Mouse (Mus musculus) megakaryocyte, embryonic 14.5 days (primary cell): ENCODE data around the gene Fbxo6. TPM values are rescaled to one million over a fixed set of nuclear protein-coding genes. Genes with fewer than 3 reads are reported as not detected.
"Not testable (repeated sequence)": the region's sequence is repeated elsewhere in the genome, so short reads cannot be mapped to it uniquely, and the experiment has no call there.

Experiments
- H3K27me3 ChIP-seq: replicated peaks from 2 replicates; pipeline ENCODE3; 2012; ENCODE audit warnings: inconsistent platforms
- H3K36me3 ChIP-seq: replicated peaks from 2 replicates; pipeline ENCODE3; 2012; ENCODE audit warnings: low read length, inconsistent platforms, mixed read lengths
- H3K4me1 ChIP-seq: 2 replicates; pipeline ENCODE4 v1.6.1; 2012; ENCODE audit warnings: inconsistent platforms
- H3K4me3 ChIP-seq: replicated peaks from 2 replicates; pipeline ENCODE3; 2012; ENCODE audit warnings: moderate library complexity, mild to moderate bottlenecking, inconsistent platforms
- H3K9me3 ChIP-seq: 2 replicates; pipeline ENCODE4 v1.6.1; 2012; ENCODE audit warnings: inconsistent platforms
- FLI1 ChIP-seq: IDR thresholded peaks from 2 replicates; pipeline ENCODE4 v1.6.1; 2012; ENCODE audit warnings: low read length, inconsistent platforms, mixed read lengths
- GATA1 ChIP-seq: IDR thresholded peaks from 3 replicates; pipeline ENCODE4 v1.6.1; 2012; ENCODE audit warnings: mixed read lengths, low read length, inconsistent platforms, borderline replicate concordance
- polyA plus RNA-seq: library from polyadenylated mRNA; stranded (reverse); fragments of >175 nt; gene quantifications from 2 replicates; pipeline ENCODE4 v1.2.3, GENCODE M21; 2012; ENCODE audit warnings: low replicate concordance; ENCODE audit not compliant: insufficient read depth

The Fbxo6 gene
- polyA plus RNA-seq, 1 experiment: 110 TPM

DNA sequence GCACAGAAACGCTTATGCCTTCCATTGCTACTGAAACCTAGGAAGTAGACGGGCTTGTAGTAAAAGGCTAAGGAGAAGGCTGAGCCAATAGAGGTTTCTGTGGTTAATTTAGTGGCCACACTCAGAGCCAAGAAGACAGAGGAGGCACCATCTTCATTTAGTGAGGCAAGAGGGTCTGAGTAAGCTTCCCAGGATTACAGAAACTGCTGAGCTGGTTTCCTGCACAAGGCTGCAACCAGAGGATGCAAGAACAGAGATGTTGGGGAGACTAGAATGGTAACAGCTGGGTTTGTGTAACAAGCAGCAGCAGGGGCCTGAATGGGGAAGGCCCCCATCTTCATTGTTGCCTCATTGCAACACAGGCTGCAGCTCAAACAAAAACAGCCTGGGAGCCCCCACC, 23.3 kb downstream of the Fbxo6 start:
- Histone ChIP-seq H3K9me3 (peaks cover 7% of the 10 kb centered on the region), H3K27me3 (peaks cover 82% of the 10 kb centered on the region), H3K36me3 (peaks cover 5% of the 10 kb centered on the region), H3K4me3 (peak overlapping the region; percentile 92), H3K4me1 (peaks cover 62% of the 10 kb centered on the region)
- TF ChIP-seq FLI1 (no peak), GATA1 (no peak)

DNA sequence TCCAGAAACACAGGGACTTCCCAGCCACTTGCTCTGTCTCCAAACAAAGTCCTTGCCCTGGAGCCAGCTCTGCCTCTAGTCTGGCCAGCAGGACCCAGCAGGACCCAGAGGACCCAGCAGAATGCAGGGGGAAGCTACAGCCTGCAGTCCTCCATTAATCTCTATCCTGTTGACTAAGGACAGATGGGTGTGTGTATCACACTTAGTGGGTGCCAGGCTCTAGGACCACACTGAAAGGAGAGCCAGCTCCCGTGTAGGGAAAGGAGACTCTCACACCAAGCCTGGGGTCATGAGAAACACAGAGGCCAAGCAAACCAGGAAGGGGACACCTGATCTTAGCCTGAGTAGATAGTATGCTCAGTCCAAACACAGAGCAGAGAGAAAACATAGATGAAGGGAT, 23.7 kb downstream of the Fbxo6 start:
- TF ChIP-seq GATA1 (no peak), FLI1 (no peak)
- Histone ChIP-seq H3K4me3 (peak overlapping the region; percentile 92), H3K27me3 (peaks cover 84% of the 10 kb centered on the region), H3K36me3 (peaks cover 5% of the 10 kb centered on the region), H3K4me1 (peaks cover 67% of the 10 kb centered on the region), H3K9me3 (peaks cover 6% of the 10 kb centered on the region)

DNA sequence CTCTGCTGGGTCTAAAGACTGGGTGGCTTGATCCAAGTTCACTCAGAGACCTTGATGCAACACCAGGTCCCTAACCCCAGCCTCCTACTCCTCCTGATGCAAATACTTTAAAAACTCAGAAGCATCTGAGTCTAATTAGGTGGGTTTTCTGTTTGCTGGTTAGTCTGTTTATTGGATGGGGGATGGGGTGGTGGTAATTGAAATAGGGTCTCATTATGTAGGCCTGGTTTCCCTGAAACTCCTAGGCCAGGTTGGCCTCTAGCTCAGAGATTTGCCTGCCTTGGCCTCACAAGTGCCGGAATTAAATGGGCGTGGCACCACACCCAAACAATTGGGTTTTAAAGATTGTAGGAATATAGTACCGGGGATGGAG, 29.3 kb downstream of the Fbxo6 start:
- no peak for TF ChIP-seq FLI1
- no peak for TF ChIP-seq GATA1
- Histone ChIP-seq H3K4me1 (peaks cover 63% of the 10 kb centered on the region), H3K4me3 (no peak overlapping the region), H3K27me3 (peaks cover 51% of the 10 kb centered on the region), H3K36me3 (peaks cover 15% of the 10 kb centered on the region), H3K9me3 (peaks cover 6% of the 10 kb centered on the region)

GRCm38 (mm10) chr4:148121982-148122693, 29.8 kb downstream of the Fbxo6 start:
- peaks cover 46% of the 10 kb centered on the region for H3K27me3 ChIP-seq
- H3K4me3 ChIP-seq: no peak overlapping the region
- peaks cover 16% of the 10 kb centered on the region for H3K36me3 ChIP-seq
- H3K9me3 ChIP-seq: peaks cover 6% of the 10 kb centered on the region
- no peak for TF ChIP-seq GATA1
- TF ChIP-seq FLI1: no peak
- peaks cover 59% of the 10 kb centered on the region for H3K4me1 ChIP-seq

GRCm38 (mm10) chr4:148121362-148121761, 30.6 kb downstream of the Fbxo6 start:
- Histone ChIP-seq H3K4me3 (peak overlapping the region; percentile 29), H3K4me1 (peaks cover 55% of the 10 kb centered on the region), H3K9me3 (peaks cover 10% of the 10 kb centered on the region), H3K36me3 (peaks cover 21% of the 10 kb centered on the region), H3K27me3 (peaks cover 39% of the 10 kb centered on the region)
- TF ChIP-seq GATA1 (no peak), FLI1 (no peak)

DNA sequence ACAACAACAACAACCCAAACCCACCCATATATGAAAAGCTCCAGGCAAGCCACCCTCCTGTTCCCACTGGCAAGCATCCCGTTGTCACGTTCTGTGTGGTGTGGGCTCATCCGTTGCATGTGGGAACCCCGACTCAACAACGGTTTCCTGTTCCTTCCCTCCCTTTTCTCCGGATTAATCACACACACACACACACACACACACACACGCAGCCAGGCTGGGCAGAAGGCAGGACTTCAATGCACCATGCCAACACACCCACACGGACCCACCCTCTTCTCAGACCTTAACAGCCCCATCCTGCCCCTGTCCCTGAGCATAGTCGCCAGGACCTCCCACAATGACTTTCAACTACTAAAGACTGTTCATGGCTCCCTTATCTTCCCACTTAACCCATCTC, 31.4 kb downstream of the Fbxo6 start:
- peaks cover 21% of the 10 kb centered on the region for H3K36me3 ChIP-seq
- peaks cover 59% of the 10 kb centered on the region for H3K4me1 ChIP-seq
- no peak for TF ChIP-seq FLI1
- TF ChIP-seq GATA1: no peak
- peaks cover 33% of the 10 kb centered on the region for H3K27me3 ChIP-seq
- peak overlapping the region; percentile 53 for H3K4me3 ChIP-seq
- peaks cover 10% of the 10 kb centered on the region for H3K9me3 ChIP-seq

DNA sequence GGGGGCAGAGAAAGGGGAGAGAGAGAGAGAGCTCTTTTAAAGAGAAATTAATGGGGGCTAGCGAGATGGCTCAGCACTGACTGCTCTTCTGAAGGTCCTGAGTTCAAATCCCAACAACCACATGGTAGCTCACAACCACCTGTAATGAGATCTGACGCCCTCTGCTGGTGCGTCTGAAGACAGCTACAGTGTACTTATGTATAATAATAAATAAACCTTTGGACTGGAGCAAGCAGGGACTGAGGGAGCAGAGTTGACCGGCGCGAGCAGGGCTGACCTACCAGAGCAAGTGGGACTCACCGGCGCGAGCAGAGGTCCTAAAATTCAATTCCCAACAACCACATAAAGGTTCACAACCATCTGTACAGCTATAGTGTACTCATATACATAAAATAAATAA, 32.4 kb downstream of the Fbxo6 start:
- peaks cover 65% of the 10 kb centered on the region for H3K4me1 ChIP-seq
- not testable (repeated sequence) for H3K4me3 ChIP-seq, H3K9me3 ChIP-seq
- H3K36me3 ChIP-seq: peaks cover 21% of the 10 kb centered on the region
- H3K27me3 ChIP-seq: peaks cover 24% of the 10 kb centered on the region

GRCm38 (mm10) chr4:148117392-148117791, 34.5 kb downstream of the Fbxo6 start:
- Histone ChIP-seq H3K36me3 (peaks cover 39% of the 10 kb centered on the region), H3K9me3 (peaks cover 10% of the 10 kb centered on the region), H3K4me3 (no peak overlapping the region), H3K27me3 (peaks cover 12% of the 10 kb centered on the region), H3K4me1 (peaks cover 70% of the 10 kb centered on the region)
- TF ChIP-seq FLI1: no peak
- no peak for TF ChIP-seq GATA1

DNA sequence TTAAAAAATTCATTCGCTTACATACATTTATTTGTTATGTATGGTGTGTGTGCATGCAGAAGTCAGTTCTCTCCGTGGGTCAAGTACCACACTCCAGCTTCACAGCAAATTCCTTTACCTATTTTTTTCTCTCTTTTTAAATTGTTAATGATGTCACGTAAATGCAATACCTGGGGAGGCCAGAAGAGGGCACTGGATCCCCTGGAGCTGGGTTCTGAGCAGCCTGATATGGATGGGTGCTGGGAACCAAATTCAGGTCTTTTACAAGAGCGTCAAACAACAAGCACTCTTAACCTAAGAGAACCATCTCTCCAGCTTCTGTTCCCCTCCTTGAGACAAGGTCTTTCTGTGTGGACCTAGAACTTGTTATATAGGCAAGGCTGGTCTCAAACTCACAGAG, 35.3 kb downstream of the Fbxo6 start:
- H3K9me3 ChIP-seq: peaks cover 10% of the 10 kb centered on the region
- TF ChIP-seq FLI1: no peak
- no peak for TF ChIP-seq GATA1
- H3K27me3 ChIP-seq: peaks cover 11% of the 10 kb centered on the region
- H3K4me3 ChIP-seq: no peak overlapping the region
- H3K4me1 ChIP-seq: peaks cover 73% of the 10 kb centered on the region
- H3K36me3 ChIP-seq: peaks cover 46% of the 10 kb centered on the region

DNA sequence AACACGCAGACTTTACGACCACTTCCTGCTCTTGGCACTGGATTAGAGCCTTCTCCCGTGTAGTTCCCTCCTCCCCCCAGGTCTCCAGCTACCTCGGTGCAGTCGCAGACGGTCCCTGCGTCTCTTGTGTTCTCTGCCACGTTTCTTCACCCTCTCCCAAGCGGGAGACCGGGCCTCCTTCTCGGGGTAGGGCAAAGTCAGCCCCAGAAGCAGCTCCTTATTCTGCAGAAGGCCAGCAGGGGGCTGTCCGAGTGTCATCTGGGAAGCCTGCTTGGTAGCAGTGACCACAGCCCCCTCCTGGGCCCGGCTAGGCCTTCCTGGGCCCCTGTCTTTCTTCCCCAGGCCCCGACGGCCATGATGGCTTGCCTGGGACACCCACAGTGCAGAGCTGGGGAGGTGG, 36.5 kb downstream of the Fbxo6 start:
- TF ChIP-seq GATA1 (no peak), FLI1 (no peak)
- peaks cover 73% of the 10 kb centered on the region for H3K4me1 ChIP-seq
- H3K9me3 ChIP-seq: peaks cover 10% of the 10 kb centered on the region
- H3K36me3 ChIP-seq: peaks cover 55% of the 10 kb centered on the region
- H3K4me3 ChIP-seq: peak overlapping the region; percentile 90
- H3K27me3 ChIP-seq: peaks cover 3% of the 10 kb centered on the region
